Mouse (Mus musculus) spleen, adult 12 weeks (tissue): ENCODE data around the gene Dus2.
"Not testable (repeated sequence)": the region's sequence is repeated elsewhere in the genome, so short reads cannot be mapped to it uniquely, and the experiment has no call there.

ENCODE experiments used
- DNase-seq: peaks from one replicate; pipeline ENCODE4 v3.0.0; 2022; ENCODE audit warnings: low spot score

Gene Dus2

DNA sequence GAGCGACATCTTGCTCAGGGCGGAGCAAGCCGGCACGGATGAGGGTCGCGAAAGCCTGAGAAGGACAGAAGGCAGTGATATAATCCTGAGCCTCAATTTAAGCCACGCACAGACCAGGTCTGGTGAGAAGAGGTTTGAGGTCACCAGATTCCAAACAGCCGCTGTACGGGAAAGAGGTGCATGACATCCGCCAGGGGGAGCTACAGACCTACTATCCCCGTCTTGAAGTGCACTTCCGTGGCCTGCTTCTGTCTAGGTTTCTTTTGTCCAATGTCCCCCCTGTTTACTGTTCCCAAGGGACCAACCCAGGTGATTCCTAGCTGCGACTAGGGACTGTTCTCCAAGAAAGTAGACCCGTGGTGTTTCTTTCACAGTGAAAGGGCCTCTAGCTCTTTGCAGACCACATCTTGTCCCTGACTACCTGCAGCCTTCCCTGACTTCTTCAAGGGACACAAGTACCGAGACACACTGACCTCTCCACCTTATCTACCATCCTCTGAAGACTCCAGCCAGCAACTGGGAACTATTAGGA is at the start of gene Dus2:
TSS of gene Dus2 (plus strand) at position 482 of the 532 bp plus-strand sequence.
- DNase-seq: peak; percentile 69

DNA sequence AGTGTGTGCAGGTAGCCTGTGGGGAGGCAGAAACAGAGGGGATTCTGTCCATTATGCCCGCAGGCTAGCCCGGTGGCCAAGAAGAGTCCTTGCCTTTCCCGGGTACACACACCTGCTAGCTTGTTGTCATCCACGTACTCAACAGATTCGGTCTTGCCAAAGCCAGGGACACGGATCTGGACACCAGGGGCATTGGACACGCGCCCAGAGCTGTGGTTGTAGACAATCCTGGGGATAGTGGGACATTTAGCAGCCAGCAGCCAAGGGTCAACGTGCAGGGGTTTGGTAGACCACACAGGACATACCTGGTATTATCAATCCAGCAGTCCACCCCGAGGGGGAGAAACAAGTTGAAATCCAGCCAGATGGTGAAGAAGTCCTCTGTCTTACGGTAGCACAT is 49.1 kb upstream of the Dus2 start:
- DNase-seq: no peak

DNA sequence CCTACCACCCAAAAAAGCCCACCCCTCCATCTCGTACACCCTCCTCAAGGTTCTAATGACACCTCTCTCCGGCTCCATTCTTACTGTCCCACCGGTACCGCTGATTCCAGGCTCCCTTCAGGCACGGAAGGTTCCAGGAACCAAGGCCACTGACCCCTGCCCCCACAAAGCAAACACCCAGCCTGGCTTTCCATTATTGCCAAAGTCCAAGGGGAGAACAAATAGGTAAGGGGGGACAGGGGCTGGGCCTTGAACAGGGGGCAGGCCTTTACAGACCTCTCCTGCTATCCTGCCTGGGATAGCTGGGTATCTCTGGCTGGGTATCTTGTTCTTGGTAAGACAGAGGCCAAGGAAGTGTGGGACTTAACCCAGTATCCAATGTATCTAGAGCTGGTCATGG is 48.6 kb upstream of the Dus2 start:
- no peak for DNase-seq

DNA sequence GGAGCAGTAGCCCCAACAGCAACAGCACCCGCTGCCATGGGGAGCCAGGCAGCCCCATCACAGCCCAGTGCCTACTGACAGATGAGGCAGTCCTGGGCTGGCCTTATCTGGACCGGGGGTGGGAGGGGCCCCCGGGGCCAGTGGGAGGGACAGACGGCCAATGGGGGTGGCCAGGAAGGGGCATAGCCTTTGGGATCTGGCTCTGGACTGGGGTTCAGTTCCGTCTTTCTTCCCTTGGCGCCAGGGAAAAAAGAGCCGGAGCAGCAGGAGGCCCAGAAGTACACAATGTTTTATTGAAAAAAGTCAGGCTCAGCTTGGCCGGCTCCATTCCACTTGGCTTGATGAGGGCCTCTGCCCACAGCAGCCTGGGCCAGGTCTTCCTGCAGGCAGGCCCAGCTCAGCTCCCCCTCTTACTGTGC is 47.8 kb upstream of the Dus2 start, which contains the start of gene Lcat:
TSS of gene Lcat (minus strand) at position 62 of the 419 bp plus-strand sequence.
- DNase-seq: no peak

DNA sequence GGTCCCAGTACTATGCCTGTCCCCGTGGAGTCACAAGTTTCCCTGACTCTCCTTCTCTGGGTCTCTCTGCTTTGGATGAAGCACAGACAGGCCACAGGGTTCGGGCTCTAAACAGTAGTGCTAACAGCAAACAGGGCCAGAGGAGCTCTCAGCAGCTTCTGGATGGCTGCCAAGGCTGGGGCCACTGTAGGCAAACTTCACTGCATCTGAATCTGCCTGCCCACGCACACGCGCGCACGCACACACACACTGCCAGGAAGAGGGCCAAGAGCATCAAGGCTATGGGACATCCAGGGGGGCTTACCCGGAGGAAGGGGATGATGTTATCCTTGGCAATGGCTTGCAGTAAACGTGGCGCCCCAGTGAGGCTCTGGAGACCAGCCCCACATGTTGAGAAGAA is 41.8 kb upstream of the Dus2 start:
- no peak for DNase-seq

DNA sequence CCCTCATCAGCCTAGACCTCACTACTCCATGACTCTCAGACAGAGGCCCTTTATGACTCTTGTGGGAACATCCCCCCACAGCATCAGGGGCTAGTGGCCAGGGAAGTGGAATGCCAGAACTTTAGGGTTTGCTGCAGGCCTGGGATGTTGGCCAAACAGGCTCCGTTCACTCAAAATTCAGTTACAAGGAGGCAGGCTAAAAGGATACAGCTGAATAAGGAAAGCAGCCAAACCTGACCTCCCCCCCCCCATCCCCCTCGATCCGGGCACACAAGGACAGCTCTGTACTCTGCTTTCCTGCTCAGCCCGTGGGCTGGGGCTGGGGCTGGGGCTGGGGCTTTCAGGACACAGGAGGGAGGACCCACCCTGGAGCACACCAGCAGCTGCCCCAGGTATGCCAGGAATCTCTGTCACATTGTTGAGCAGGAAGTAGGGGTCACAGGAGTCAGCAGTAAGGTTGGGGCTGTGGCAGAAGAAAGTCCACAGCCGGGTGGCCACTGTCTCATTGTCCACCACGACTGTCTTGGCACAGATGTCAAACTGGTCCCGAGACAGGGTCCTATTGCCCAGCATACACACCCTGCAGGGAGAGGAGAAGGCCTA is 40.0 kb upstream of the Dus2 start:
- no peak for DNase-seq

DNA sequence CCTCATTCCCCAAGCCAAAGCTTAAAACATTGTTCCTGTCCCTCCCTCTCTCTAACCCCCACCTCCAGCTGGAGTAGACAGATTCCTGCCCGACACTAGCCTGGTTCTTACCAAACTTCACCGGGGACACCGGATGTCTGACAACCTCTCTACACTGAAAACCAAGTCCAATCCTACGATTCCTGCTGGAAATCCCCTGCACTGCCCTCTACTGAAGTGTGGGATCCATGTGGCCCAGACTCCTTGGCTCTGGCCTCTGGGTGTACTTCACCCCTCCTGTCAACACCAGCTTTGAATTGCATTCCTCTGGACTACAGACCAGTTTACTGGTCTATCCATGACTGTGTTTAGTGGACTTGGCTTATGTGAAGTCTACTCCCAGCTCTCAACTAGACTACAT is 34.6 kb upstream of the Dus2 start:
- no peak for DNase-seq

DNA sequence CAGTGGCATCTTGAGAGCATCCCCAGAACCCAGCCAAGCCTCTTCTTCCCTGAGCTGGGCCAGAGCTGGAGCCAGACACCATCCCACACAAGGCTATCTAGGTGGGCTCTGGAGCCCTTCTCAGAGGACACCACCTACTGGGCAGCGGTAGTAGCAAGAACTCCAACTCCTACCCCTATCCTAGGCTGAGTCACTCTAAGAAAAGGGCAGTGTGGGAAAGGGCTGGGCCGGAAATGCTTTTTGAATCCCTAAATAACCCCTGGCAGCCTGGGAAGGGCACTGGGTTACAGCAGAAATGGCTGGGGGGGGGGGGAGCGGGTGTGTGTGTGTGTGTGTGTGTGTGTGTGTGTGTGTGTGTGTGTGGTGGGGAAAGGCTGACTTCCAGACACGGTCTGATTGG is 33.3 kb upstream of the Dus2 start:
- no peak for DNase-seq

DNA sequence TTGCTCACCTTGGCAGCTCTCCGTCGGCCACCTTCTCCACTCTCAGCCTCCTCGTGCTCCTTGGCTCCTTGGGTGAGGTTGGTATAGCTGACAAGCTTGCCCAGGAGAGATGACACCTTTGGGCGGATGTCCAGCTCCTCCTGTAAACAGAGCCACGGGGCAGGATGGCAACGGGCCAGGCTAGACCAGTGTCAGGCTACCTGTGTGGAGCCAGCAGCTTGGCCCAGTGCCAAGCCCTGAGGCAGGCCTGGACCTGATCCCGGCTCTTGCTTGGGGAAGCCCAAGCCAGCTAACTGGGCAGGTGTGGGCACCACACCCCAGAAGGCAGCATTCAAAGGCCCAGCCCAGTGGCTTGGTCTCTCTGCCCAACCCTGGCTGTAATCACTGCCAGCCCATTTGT is 31.8 kb upstream of the Dus2 start:
- no peak for DNase-seq

DNA sequence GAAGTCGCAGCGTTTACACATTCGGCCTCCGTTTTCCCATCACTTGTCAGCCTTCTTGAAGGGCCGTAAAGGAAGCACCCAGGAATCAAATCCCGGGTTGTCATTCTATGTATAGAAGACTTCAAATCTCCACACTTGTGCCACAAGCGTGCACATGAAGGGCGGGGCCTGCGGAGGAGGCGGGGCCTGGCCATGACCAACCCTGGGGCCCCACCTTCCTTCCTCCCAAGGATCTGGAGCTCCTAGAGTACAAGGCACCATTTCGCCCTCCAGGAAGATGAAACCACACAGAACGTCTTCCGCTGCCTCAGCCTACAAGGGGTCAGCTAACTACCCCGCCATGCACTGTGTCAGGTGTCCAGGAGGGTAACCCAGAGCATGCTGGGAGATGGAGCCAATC is 30.0 kb upstream of the Dus2 start:
- DNase-seq: no peak

DNA sequence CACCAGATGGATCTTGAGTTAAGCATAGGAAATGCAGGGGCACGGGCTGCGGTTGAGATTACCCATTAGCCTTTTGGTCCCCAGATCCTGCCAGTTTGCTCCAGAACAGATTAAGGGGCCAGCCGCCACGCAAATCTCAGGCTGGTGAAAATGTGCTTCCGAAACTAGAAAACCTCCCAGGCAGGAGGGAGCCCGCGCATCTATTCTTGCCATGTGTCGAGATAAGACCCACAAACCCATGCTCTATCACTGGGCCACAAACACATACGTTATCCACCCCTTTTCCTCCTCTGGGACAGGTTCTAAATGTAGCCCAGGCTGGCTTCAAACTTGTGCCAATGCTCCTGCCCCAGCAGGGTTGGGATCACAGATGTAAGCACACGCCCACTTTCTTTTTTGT is 29.6 kb upstream of the Dus2 start:
- DNase-seq: no peak

DNA sequence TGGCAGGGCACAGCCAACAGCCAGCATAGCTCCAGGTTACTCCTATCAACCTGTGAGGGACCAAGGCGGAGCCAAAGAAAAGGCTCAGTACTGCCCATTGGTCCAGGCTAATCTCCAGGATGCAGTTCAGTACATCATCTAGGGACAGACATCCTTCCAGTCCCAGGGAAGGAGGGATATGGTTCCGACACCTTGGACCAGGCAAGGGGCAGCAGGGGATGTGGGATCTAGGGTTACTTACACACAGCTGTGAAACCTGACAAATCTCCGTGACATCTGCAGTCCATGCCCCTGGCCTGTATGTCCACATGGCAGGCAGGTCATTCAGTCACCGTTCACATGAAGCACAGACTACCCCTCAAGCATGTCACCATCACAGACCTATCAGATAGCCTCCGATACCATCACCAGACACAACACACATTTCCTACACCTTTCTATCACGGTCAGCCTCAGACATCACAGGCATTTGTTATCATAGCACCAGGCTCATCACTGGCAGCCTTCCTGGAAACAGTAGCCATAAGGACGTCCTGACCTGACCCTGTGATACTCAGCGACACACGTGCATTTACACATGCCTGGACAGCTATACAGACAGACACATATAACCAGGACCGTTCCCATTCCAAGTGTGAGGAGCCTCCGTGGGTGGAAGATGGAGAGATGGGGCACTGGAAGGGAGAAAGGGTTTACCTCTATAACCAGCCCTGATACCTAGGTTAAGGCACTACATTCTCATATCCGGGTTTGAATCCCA is 26.5 kb upstream of the Dus2 start:
- no peak for DNase-seq

DNA sequence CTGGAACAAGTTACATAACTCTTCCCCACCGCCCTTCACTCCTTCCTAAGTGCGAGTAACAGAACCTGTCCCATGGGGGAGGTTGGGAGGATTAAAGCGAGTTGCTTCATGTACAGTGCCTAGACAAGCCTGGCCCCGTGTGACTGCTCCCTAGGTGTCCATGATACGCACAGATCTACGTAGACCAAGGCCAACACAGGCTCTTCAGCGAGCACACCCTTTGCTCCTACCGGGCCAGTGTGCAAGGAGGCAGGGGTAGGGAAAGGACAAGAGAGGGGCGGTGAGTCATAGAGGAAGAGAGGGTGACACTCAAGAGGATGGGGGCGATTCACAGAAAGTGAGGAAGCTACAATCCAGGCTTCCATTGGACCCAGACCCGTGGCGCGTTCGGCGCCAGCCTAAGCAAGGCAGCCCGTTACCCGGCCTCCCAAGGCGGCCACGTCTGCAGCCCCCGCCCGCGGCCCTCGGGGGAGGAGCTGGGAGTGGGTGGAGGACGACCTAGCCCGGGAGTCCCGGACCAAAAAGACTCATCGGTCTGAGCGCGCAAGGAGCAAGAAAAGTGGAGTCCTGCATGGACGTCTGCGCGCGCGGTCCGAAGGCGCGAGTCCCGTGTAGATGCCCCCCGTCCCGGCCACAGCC is 25.8 kb upstream of the Dus2 start:
- DNase-seq: peak; percentile 38

DNA sequence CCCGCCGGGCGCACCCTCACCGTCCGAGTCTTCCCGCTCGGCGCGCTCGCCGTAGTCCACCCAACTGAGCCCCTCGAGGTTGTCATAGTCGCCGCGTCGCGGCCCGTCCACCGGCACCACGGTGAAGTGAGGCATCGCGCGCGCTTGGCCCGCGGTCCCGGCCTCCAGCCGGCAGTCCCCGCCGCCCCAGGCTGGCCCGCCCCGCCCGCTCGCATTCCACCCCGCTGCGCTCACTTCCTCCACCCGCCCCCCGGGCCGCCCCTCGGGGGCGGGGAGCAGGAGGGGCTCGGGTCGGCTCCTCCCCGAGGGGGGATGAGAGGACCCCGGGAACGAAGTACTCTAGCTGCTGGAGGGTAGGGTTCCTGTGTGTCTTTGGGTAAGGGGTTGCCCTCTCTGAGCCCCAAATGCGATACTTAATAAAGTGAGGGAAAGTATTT is 25.2 kb upstream of the Dus2 start, which contains the start of gene Slc12a4:
TSS of gene Slc12a4 (minus strand) at position 193 of the 437 bp plus-strand sequence.
- DNase-seq: peak; percentile 59

DNA sequence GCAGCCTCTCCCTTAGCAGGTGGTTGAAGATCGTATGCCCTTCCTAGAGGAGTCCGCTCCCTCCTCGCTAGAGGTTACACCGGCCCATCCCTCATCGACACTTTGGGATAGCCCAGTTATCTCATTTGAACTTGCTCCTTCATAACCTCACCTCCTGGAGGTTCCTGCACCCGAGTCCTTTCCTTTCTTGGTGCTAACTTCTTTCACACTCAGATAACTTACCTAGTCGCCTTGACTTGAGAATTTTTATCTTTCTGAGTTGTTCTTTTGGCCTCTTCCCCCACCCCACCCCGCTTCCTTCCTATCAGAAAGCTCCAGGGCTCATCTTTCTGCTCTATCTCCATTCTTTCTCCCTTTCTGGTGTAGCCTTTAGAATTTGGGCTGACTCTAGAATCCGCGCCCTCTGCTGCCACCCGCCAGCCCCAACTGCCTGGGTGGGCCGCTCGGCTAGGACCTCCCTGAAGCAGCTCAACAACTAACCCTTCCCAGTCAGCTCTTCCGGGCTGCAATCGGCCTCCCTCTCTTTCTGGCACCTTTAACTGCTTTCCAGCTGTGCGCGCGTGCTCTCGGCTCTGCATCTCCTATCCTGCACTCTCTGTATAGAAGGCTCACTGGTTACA is 24.3 kb upstream of the Dus2 start:
- peak; percentile 33 for DNase-seq

DNA sequence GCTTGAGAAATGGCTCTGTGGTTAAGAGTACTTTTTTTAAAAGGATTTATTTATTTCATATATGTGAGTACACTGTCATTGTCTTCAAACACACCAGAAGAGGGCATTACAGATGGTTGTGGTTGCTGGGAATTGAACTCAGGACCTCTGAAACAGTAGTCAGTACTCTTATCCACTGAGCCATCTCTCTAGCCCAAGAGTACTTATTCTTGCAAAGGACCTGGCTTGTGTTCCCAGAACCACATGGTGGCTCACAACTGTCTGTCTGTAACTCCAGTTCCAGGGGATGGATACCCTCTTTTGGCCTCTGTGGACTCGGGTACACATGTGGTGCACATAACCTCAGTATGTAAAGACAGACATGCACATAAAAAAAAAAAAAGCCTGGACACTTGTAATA is 21.8 kb upstream of the Dus2 start:
- DNase-seq: no peak

DNA sequence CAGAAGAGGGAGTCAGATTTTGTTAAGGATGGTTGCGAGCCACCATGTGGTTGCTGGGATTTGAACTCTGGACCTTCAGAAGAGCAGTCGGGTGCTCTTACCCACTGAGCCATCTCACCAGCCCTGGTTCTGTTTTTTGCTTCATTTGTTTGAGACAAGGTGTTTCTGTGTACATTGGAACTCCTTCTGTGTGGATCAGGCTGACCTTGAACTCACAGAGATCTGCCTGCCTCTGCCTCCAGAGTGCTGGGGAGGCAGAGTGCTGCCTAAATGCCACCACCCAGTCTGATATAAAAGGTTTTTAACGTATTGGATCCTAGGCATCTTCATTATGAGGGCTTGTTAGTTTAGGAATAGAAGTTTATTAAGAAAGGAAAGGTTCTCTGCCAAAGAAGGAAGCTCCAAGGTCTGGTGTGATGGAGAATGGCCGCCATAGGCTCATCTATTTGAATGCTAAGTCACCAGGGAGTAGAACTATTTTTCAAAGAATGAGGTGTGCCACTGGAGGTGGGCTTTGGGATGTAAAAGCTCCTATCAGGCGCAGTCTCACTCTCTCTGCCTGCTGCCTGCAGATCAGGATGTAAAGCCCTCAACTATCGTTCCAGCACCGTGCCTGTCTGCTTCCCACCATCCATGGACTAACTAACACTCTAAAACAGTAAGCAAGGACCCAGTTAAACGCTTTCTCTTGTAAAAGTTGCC is 20.0 kb upstream of the Dus2 start:
- no peak for DNase-seq

DNA sequence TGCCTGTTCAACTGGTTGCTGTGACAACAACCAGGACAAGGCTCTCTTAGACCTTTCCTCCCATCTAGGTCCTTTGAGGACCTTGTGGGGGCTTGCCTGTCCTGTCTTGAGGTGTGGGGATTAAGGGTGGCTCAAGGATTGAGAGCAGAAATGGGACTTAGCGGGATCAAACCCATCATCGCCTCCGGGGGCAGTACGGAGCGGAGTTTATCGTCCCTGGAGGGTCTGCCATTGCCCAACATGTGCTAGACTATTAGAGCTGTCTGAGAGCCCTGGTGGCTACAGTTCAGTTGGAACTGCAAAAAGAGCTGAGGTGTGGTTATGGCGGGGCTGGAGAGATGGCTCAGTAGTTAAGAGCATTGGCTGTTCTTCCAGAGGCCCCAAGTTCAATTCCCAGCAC is 15.8 kb upstream of the Dus2 start:
- DNase-seq: no peak

DNA sequence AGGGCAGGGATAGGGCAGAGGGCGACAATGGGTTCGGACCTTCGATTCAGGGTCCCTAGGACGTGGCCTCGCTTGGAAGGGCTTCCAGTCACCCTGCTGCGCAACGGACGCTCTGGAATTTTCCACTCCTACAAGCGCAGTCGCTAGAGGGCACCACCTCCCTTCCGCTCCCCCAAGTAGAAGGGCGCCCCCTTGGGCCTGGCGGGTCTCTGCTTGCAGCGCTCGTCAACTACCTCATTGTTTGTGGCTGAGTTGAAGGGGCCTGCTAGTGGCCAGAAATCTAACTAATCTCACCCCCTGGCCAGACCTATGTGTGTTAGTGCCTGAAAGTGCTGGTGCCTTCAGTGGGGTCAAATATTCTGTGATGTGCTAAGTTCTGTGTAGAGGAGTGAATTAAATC is 11.8 kb upstream of the Dus2 start, which contains the start of gene Dpep3:
TSS of gene Dpep3 (minus strand) at position 105 of the 400 bp plus-strand sequence.
- no peak for DNase-seq

DNA sequence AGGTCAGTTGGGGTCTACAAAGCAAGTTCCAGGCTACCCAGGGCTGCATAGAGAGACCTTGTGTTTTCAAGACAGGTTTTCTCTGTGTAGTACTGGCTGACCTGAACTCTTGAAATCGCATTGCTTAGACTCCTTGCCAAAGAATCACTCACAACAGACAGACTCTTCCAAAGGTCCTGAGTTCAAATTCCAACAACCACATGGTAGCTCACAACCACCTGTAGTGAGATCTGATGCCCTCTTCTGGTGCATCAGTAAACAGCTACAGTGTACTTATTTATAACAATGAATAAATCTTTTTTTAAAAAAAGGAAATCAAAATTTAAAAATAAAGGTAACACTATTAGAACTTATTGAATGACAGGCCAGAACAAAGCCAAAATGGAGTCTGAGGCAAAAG is 10.0 kb upstream of the Dus2 start:
- DNase-seq: no peak

DNA sequence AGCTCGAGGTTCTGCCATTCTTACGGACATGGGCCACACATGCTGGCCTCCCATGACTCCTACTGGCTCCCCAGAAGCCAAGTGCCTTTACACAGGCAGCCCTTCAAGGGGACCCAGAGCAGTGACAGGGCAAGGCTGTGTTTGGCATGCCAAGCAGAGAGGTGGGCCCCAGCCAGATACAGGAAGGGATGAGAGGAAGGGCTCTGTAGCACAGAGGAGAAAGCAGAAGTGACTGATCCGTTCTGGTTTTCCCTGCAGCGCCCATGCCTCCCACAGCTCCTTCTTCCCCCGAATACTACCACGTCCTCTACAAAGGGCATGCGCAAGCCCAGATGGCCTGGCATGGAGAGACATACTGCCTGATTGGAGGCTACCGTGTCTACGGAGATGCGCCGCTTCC is 7.7 kb upstream of the Dus2 start:
- not testable (repeated sequence) for DNase-seq

DNA sequence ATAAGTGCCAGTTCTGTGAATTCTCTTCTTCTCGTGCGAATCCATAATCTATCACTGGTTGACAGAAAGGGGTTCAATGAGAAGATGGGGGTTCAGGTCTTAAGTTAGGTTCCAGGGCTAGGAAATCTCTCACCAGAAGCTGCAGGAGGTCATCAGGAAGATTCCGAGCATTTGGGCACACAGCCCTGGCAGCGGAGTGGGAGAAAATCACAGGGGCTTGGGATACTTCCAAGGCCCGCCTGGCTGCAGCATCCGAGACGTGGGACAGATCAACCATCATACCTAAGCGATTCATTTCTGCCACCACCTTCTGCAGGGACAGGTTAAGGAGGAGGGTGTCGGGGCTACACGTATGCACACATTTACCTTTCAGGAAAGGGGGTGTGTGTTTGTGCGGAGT is 2.6 kb upstream of the Dus2 start:
- DNase-seq: no peak
